Mouse (Mus musculus) large intestine, adult 2 months (tissue): ENCODE results near the gene Slc3a2. TPM values are rescaled to one million over a fixed set of nuclear protein-coding genes. Genes with fewer than 3 reads are reported as not detected.

Experiments used
- DNase-seq: peaks from one replicate; pipeline ENCODE4 v3.0.0-alpha.2; 2012; ENCODE audit warnings: low read depth, low spot score
- WGBS: fragments of 180-500 bp; shearing (Covaris S2); methylation state at CpG from one replicate; pipeline ENCODE4 v1.1.7; 2018; 5-methylcytosine and 5-hydroxymethylcytosine counted together
- polyA plus RNA-seq: library from polyadenylated mRNA; depleted of rRNA; stranded (reverse); fragments of >200 nt; gene quantifications from 2 replicates; pipeline ENCODE4 v1.2.3, GENCODE M21; 2012; rRNA removed

The Slc3a2 gene
- polyA plus RNA-seq, 1 experiment, result 194 TPM

- no peak for DNase-seq
- 74% methylated on average over 9 of the region's 9 CpGs for WGBS
Observed at GRCm38 (mm10) chr19:8673336-8674063, 49.7 kb downstream of the Slc3a2 start.

- 89% methylated on average over 3 of the region's 3 CpGs for WGBS
- DNase-seq, result no peak
Observed at GRCm38 (mm10) chr19:8672859-8673258, 50.3 kb downstream of the Slc3a2 start.

GRCm38 (mm10) chr19:8665746-8666145 is 57.4 kb downstream of the Slc3a2 start:
- 82% methylated on average over 5 of the region's 5 CpGs for WGBS
- no peak for DNase-seq

- DNase-seq, result no peak
- WGBS, result 92% methylated on average over 3 of the region's 3 CpGs
Observed at GRCm38 (mm10) chr19:8664859-8665258, 58.3 kb downstream of the Slc3a2 start.

- DNase-seq, result no peak
- WGBS, result 14% methylated on average over 8 of the region's 10 CpGs
Observed at GRCm38 (mm10) chr19:8663911-8664421, 59.2 kb downstream of the Slc3a2 start.

GRCm38 (mm10) chr19:8663360-8663839 is 59.8 kb downstream of the Slc3a2 start, which contains the start of gene Chrm1:
TSS of gene Chrm1 (plus strand) at chr19:8663789.
- DNase-seq, result no peak
- WGBS, result 40% methylated on average over 9 of the region's 9 CpGs

GRCm38 (mm10) chr19:8662337-8662736 is 60.8 kb downstream of the Slc3a2 start:
- no peak for DNase-seq
- 6% methylated on average over 11 of the region's 11 CpGs for WGBS

GRCm38 (mm10) chr19:8661821-8662307 is 61.3 kb downstream of the Slc3a2 start:
- DNase-seq, result no peak
- WGBS, result 3% methylated on average over 35 of the region's 35 CpGs

Other genes with a start within 250 kb of the Slc3a2 start
- gene Slc22a8, start 132.1 kb downstream of the Slc3a2 start, polyA plus RNA-seq, result not detected in 2 replicates
- gene Slc22a6, start 105.3 kb downstream of the Slc3a2 start, polyA plus RNA-seq, result not detected in 2 replicates
- gene Chrm1, start 59.6 kb downstream of the Slc3a2 start, polyA plus RNA-seq, result 2.7 and 3.2 TPM in 2 replicates
- 33.3 and 39.9 TPM in 2 replicates for gene Wdr74, start 12.5 kb upstream of the Slc3a2 start, polyA plus RNA-seq
- gene 1700092M07Rik, start 17.3 kb upstream of the Slc3a2 start, polyA plus RNA-seq, result not detected in 2 replicates
- 71.7 and 97.3 TPM in 2 replicates for gene Stx5a, start 18.0 kb upstream of the Slc3a2 start, polyA plus RNA-seq
- 79.1 and 92.6 TPM in 2 replicates for gene Nxf1, start 33.7 kb upstream of the Slc3a2 start, polyA plus RNA-seq
- 107 and 131 TPM in 2 replicates for gene Tmem223, start 47.6 kb upstream of the Slc3a2 start, polyA plus RNA-seq
- gene Tmem179b, start 51.1 kb upstream of the Slc3a2 start, polyA plus RNA-seq, result 107 and 122 TPM in 2 replicates
- 7.8 and 8.1 TPM in 2 replicates for gene Taf6l, start 63.0 kb upstream of the Slc3a2 start, polyA plus RNA-seq
- gene Polr2g, start 75.2 kb upstream of the Slc3a2 start, polyA plus RNA-seq, result 46.2 and 53.1 TPM in 2 replicates
- 1.8 TPM in 2 replicates for gene Zbtb3, start 79.2 kb upstream of the Slc3a2 start, polyA plus RNA-seq
- gene Ttc9c, start 96.0 kb upstream of the Slc3a2 start, polyA plus RNA-seq, result 14.8 and 23.6 TPM in 2 replicates
- gene Hnrnpul2, start 96.6 kb upstream of the Slc3a2 start, polyA plus RNA-seq, result 16.3 and 21.8 TPM in 2 replicates
- gene AC129217.1, start 106.4 kb upstream of the Slc3a2 start, polyA plus RNA-seq, result 2.4 and 4.4 TPM in 2 replicates
- gene Bscl2, start 114.1 kb upstream of the Slc3a2 start, polyA plus RNA-seq, result 79.8 and 82.1 TPM in 2 replicates
- 1.4 and 1.6 TPM in 2 replicates for gene Gng3, start 115.8 kb upstream of the Slc3a2 start, polyA plus RNA-seq
- gene Lrrn4cl, start 127.4 kb upstream of the Slc3a2 start, polyA plus RNA-seq, result 0.74 and 0.84 TPM in 2 replicates
- 82.6 and 86.1 TPM in 2 replicates for gene Ubxn1, start 148.1 kb upstream of the Slc3a2 start, polyA plus RNA-seq
- 19.7 and 23.4 TPM in 2 replicates for gene Uqcc3, start 157.6 kb upstream of the Slc3a2 start, polyA plus RNA-seq
- gene Lbhd1, start 160.4 kb upstream of the Slc3a2 start, polyA plus RNA-seq, result 2.2 and 2.3 TPM in 2 replicates
- not detected in 2 replicates for gene Gm49403, start 160.6 kb upstream of the Slc3a2 start, polyA plus RNA-seq
- 17.7 and 21.0 TPM in 2 replicates for gene 1810009A15Rik, start 165.5 kb upstream of the Slc3a2 start, polyA plus RNA-seq
- not detected in 2 replicates for gene Gm49416, start 165.6 kb upstream of the Slc3a2 start, polyA plus RNA-seq
- 24.4 and 26.9 TPM in 2 replicates for gene Ints5, start 169.6 kb upstream of the Slc3a2 start, polyA plus RNA-seq
- 104 and 157 TPM in 2 replicates for gene Ganab, start 174.7 kb upstream of the Slc3a2 start, polyA plus RNA-seq
- gene B3gat3, start 197.0 kb upstream of the Slc3a2 start, polyA plus RNA-seq, result 66.6 and 72.2 TPM in 2 replicates
- gene Rom1, start 206.0 kb upstream of the Slc3a2 start, polyA plus RNA-seq, result 6.8 and 8.9 TPM in 2 replicates
- gene Eml3, start 206.2 kb upstream of the Slc3a2 start, polyA plus RNA-seq, result 24.3 and 32.1 TPM in 2 replicates
- gene Mta2, start 218.5 kb upstream of the Slc3a2 start, polyA plus RNA-seq, result 30.6 and 32.3 TPM in 2 replicates
- 13.6 and 18.5 TPM in 2 replicates for gene Tut1, start 230.5 kb upstream of the Slc3a2 start, polyA plus RNA-seq
- gene Eef1g, start 243.7 kb upstream of the Slc3a2 start, polyA plus RNA-seq, result 302 and 315 TPM in 2 replicates